Mouse (Mus musculus): ENCODE results near the gene Cys1.
A peak's percentile ranks its signal among the peaks of the same experiment; 100 is the strongest.
"Not testable (repeated sequence)": the region's sequence is repeated elsewhere in the genome, so short reads cannot be mapped to it uniquely, and the experiment has no call there.

Cys1 gene

GRCm38 (mm10) chr12:24681286-24682023 is at the start of gene Cys1:
Gene Cys1 (minus strand): TSS chr12:24681813.
- no peak for DNase-seq (ENCODE audit: low spot score in 2 of 2)

GRCm38 (mm10) chr12:24724369-24724768 is 42.8 kb upstream of the Cys1 start:
- DNase-seq (ENCODE audit: low spot score in 2 of 2): no peak

- no peak for DNase-seq (ENCODE audit: low spot score in 2 of 2)
Observed at GRCm38 (mm10) chr12:24723859-24724258, 42.2 kb upstream of the Cys1 start.

- no peak for DNase-seq (ENCODE audit: low spot score in 2 of 2)
Observed at GRCm38 (mm10) chr12:24723434-24723833, 41.8 kb upstream of the Cys1 start.

GRCm38 (mm10) chr12:24716721-24717301 is 35.2 kb upstream of the Cys1 start:
- DNase-seq (ENCODE audit: low spot score in 2 of 2): no peak

- DNase-seq (ENCODE audit: low spot score in 2 of 2): no peak
Observed at GRCm38 (mm10) chr12:24715268-24715896, 33.8 kb upstream of the Cys1 start.

GRCm38 (mm10) chr12:24714579-24715255 is 33.1 kb upstream of the Cys1 start:
- no peak for DNase-seq (ENCODE audit: low spot score in 2 of 2)

GRCm38 (mm10) chr12:24712396-24712795 is 30.8 kb upstream of the Cys1 start:
- no peak for DNase-seq (ENCODE audit: low spot score in 2 of 2)

GRCm38 (mm10) chr12:24710672-24711071 is 29.1 kb upstream of the Cys1 start:
- DNase-seq (ENCODE audit: low spot score in 2 of 2): no peak

- DNase-seq (ENCODE audit: low spot score in 2 of 2): peak in 1 of 2 experiments; percentile 37
Observed at GRCm38 (mm10) chr12:24709831-24710508, 28.4 kb upstream of the Cys1 start.

- no peak for DNase-seq (ENCODE audit: low spot score in 2 of 2)
Observed at GRCm38 (mm10) chr12:24709409-24709808, 27.8 kb upstream of the Cys1 start.

- DNase-seq (ENCODE audit: low spot score in 2 of 2): no peak
Observed at GRCm38 (mm10) chr12:24708824-24709218, 27.2 kb upstream of the Cys1 start.

GRCm38 (mm10) chr12:24707954-24708823 is 26.6 kb upstream of the Cys1 start, which contains the start of gene Rrm2:
Gene Rrm2 (plus strand): TSS chr12:24708241.
- DNase-seq (ENCODE audit: low spot score in 2 of 2): peak; percentile 81 to 82

GRCm38 (mm10) chr12:24707480-24707802 is 25.8 kb upstream of the Cys1 start:
- DNase-seq (ENCODE audit: low spot score in 2 of 2): no peak

GRCm38 (mm10) chr12:24706764-24707479 is 25.3 kb upstream of the Cys1 start:
- no peak for DNase-seq (ENCODE audit: low spot score in 2 of 2)

GRCm38 (mm10) chr12:24705502-24706263 is 24.1 kb upstream of the Cys1 start:
- no peak for DNase-seq (ENCODE audit: low spot score in 2 of 2)

- no peak for DNase-seq (ENCODE audit: low spot score in 2 of 2)
Observed at GRCm38 (mm10) chr12:24703013-24703412, 21.4 kb upstream of the Cys1 start.

- DNase-seq (ENCODE audit: low spot score in 2 of 2): not testable (repeated sequence)
Observed at GRCm38 (mm10) chr12:24701621-24702020, 20.0 kb upstream of the Cys1 start.

GRCm38 (mm10) chr12:24699578-24699977 is 18.0 kb upstream of the Cys1 start:
- DNase-seq (ENCODE audit: low spot score in 2 of 2): no peak
